Mouse (Mus musculus): ENCODE data around the gene Gm12886. TPM values are rescaled to one million over a fixed set of nuclear protein-coding genes. Genes with fewer than 3 reads are reported as not detected.

Gm12886 gene
- not detected for total RNA-seq (2021)
- not detected in 2 replicates for polyA plus RNA-seq (2012; rRNA removed)
- long read RNA-seq, result 0 reads

GRCm38 (mm10) chr4:121422999-121423398 lies at the start of gene Gm12886:
TSS of gene Gm12886 (minus strand) at chr4:121423099.
- no peak for DNase-seq

Other genes starting within 250 kb of the Gm12886 start
- gene Rlf, start 208.0 kb downstream of the Gm12886 start, total RNA-seq (2021), result 10 to 100 TPM; 11.7 to 16.1 TPM
- gene Rlf, start 208.0 kb downstream of the Gm12886 start, polyA plus RNA-seq (2012; rRNA removed), result 0.88 and 1.1 TPM in 2 replicates
- not detected for gene Gm12888, start 98.2 kb downstream of the Gm12886 start, total RNA-seq (2021)
- gene Gm12888, start 98.2 kb downstream of the Gm12886 start, polyA plus RNA-seq (2012; rRNA removed), result not detected in 2 replicates
- gene Gm12887, start 199.0 kb upstream of the Gm12886 start, total RNA-seq (2021), result not detected
- not detected in 2 replicates for gene Gm12887, start 199.0 kb upstream of the Gm12886 start, polyA plus RNA-seq (2012; rRNA removed)

Measured in adrenal gland, adult 2 months (tissue).